Mouse (Mus musculus) E14TG2a.4 (cell line): ENCODE results near the gene Rab31.

Experiments
- CTCF ChIP-seq: conservative IDR thresholded peaks from 2 replicates; pipeline ENCODE4 v1.5.1; 2014; ENCODE audit warnings: low read length
- NANOG ChIP-seq: IDR thresholded peaks from 2 replicates; pipeline ENCODE4 v1.6.1; 2014; ENCODE audit warnings: borderline replicate concordance, low read length, mixed read lengths
- POU5F1 ChIP-seq: IDR thresholded peaks from 2 replicates; pipeline ENCODE4 v1.6.1; 2014; ENCODE audit warnings: low read length, borderline replicate concordance

- no peak for TF ChIP-seq CTCF
- no peak for TF ChIP-seq POU5F1
- no peak for TF ChIP-seq NANOG
These were observed 1.1 kb upstream of the Rab31 start for GRCm38 (mm10) chr17:65773617-65774016.
